Mouse (Mus musculus): ENCODE measurements at regions not wholly inside any gene's neighbourhood (a gene's known extent, or its start where the extent isn't known, plus 50 kb on each side); places are given as distances from the start of the nearest gene placed in this dataset.

GRCm38 (mm10) chr1:163561016-163561415, 157.5 kb upstream of the Gorab start:
- no peak overlapping the region for H3K4me3 ChIP-seq (ENCODE audit: insufficient read depth, low read length)

GRCm38 (mm10) chr1:163560276-163560943, 156.9 kb upstream of the Gorab start:
- peak overlapping the region; percentile 97 for H3K27ac ChIP-seq (ENCODE audit: insufficient read depth, low read length)
- TF ChIP-seq POLR2A (IDR thresholded peaks at IDR 0.05; ENCODE audit: low read depth, low read length) (no peak), CTCF (IDR thresholded peaks at IDR 0.05; ENCODE audit: borderline replicate concordance, insufficient read depth, low read length) (no peak)
- H3K4me1 ChIP-seq (ENCODE audit: control insufficient read depth, insufficient read depth, low read length): peaks cover 22% of the 10 kb centered on the region
- no peak overlapping the region for H3K4me3 ChIP-seq (ENCODE audit: insufficient read depth, low read length)

More at GRCm38 (mm10) chr1:163561016-163561415, 157.5 kb upstream of the Gorab start:
- peak overlapping the region; percentile 97 for H3K27ac ChIP-seq (ENCODE audit: insufficient read depth, low read length)
- H3K4me1 ChIP-seq (ENCODE audit: control insufficient read depth, insufficient read depth, low read length): peaks cover 21% of the 10 kb centered on the region
- TF ChIP-seq CTCF (IDR thresholded peaks at IDR 0.05; ENCODE audit: borderline replicate concordance, insufficient read depth, low read length) (no peak), POLR2A (IDR thresholded peaks at IDR 0.05; ENCODE audit: low read depth, low read length) (no peak)

- peak overlapping the region; percentile 55 for H3K27ac ChIP-seq (ENCODE audit: insufficient read depth, low read length)
- H3K4me1 ChIP-seq (ENCODE audit: control insufficient read depth, insufficient read depth, low read length): peaks cover 16% of the 10 kb centered on the region
- TF ChIP-seq CTCF (IDR thresholded peaks at IDR 0.05; ENCODE audit: borderline replicate concordance, insufficient read depth, low read length): no peak
- TF ChIP-seq POLR2A (IDR thresholded peaks at IDR 0.05; ENCODE audit: low read depth, low read length): no peak
- no peak overlapping the region for H3K4me3 ChIP-seq (ENCODE audit: insufficient read depth, low read length)
These were observed 154.4 kb upstream of the Gorab start for GRCm38 (mm10) chr1:163557875-163558274.

GRCm38 (mm10) chr1:163555185-163555584, 151.7 kb upstream of the Gorab start:
- H3K27ac ChIP-seq (ENCODE audit: insufficient read depth, low read length): 0 out of 2 replicates have a peak overlapping the region, but pooled peaks have one; percentile 1
- TF ChIP-seq POLR2A (IDR thresholded peaks at IDR 0.05; ENCODE audit: low read depth, low read length) (no peak), CTCF (IDR thresholded peaks at IDR 0.05; ENCODE audit: borderline replicate concordance, insufficient read depth, low read length) (no peak)
- no peak overlapping the region for H3K4me3 ChIP-seq (ENCODE audit: insufficient read depth, low read length)
- peaks cover 10% of the 10 kb centered on the region for H3K4me1 ChIP-seq (ENCODE audit: control insufficient read depth, insufficient read depth, low read length)

GRCm38 (mm10) chr1:163538776-163539492, 135.5 kb upstream of the Gorab start:
- no peak for TF ChIP-seq POLR2A (IDR thresholded peaks at IDR 0.05; ENCODE audit: low read depth, low read length)
- no peak for TF ChIP-seq CTCF (IDR thresholded peaks at IDR 0.05; ENCODE audit: borderline replicate concordance, insufficient read depth, low read length)
- Histone ChIP-seq H3K4me3 (ENCODE audit: insufficient read depth, low read length) (no peak overlapping the region), H3K4me1 (ENCODE audit: control insufficient read depth, insufficient read depth, low read length) (no peaks in the 10 kb centered on the region), H3K27ac (ENCODE audit: insufficient read depth, low read length) (no peak overlapping the region)

GRCm38 (mm10) chr1:163530563-163530962, 127.1 kb upstream of the Gorab start:
- Histone ChIP-seq H3K4me1 (ENCODE audit: control insufficient read depth, insufficient read depth, low read length) (no peaks in the 10 kb centered on the region), H3K4me3 (ENCODE audit: insufficient read depth, low read length) (no peak overlapping the region), H3K27ac (ENCODE audit: insufficient read depth, low read length) (no peak overlapping the region)
- TF ChIP-seq CTCF (IDR thresholded peaks at IDR 0.05; ENCODE audit: borderline replicate concordance, insufficient read depth, low read length) (no peak), POLR2A (IDR thresholded peaks at IDR 0.05; ENCODE audit: low read depth, low read length) (no peak)

- no peak overlapping the region for H3K4me3 ChIP-seq (ENCODE audit: insufficient read depth, low read length)
- no peak for TF ChIP-seq CTCF (IDR thresholded peaks at IDR 0.05; ENCODE audit: borderline replicate concordance, insufficient read depth, low read length)
- no peak for TF ChIP-seq POLR2A (IDR thresholded peaks at IDR 0.05; ENCODE audit: low read depth, low read length)
- H3K27ac ChIP-seq (ENCODE audit: insufficient read depth, low read length): 0 out of 2 replicates have a peak overlapping the region, but pooled peaks have one; percentile 64
- 0 out of 2 replicates have a peak, but pooled peaks cover 2% of the 10 kb centered on the region for H3K4me1 ChIP-seq (ENCODE audit: control insufficient read depth, insufficient read depth, low read length)
These were observed 114.5 kb upstream of the Gorab start for GRCm38 (mm10) chr1:163517966-163518365.

- Histone ChIP-seq H3K4me1 (ENCODE audit: control insufficient read depth, insufficient read depth, low read length) (0 out of 2 replicates have a peak, but pooled peaks cover 2% of the 10 kb centered on the region), H3K4me3 (ENCODE audit: insufficient read depth, low read length) (no peak overlapping the region), H3K27ac (ENCODE audit: insufficient read depth, low read length) (no peak overlapping the region)
- TF ChIP-seq POLR2A (IDR thresholded peaks at IDR 0.05; ENCODE audit: low read depth, low read length): no peak
- no peak for TF ChIP-seq CTCF (IDR thresholded peaks at IDR 0.05; ENCODE audit: borderline replicate concordance, insufficient read depth, low read length)
These were observed 109.4 kb upstream of the Gorab start for GRCm38 (mm10) chr1:163512847-163513246.

- TF ChIP-seq POLR2A (IDR thresholded peaks at IDR 0.05; ENCODE audit: low read depth, low read length): no peak
- peak overlapping the region; percentile 93; the same call in 1 of the 2 replicates for H3K27ac ChIP-seq (ENCODE audit: insufficient read depth, low read length)
These were observed 108.5 kb upstream of the Gorab start for GRCm38 (mm10) chr1:163512008-163512407.

GRCm38 (mm10) chr1:163505035-163505434, 101.6 kb upstream of the Gorab start:
- H3K4me3 ChIP-seq (ENCODE audit: insufficient read depth, low read length): no peak overlapping the region
- TF ChIP-seq POLR2A (IDR thresholded peaks at IDR 0.05; ENCODE audit: low read depth, low read length) (no peak), CTCF (IDR thresholded peaks at IDR 0.05; ENCODE audit: borderline replicate concordance, insufficient read depth, low read length) (no peak)
- no peak overlapping the region for H3K27ac ChIP-seq (ENCODE audit: insufficient read depth, low read length)
- H3K4me1 ChIP-seq (ENCODE audit: control insufficient read depth, insufficient read depth, low read length): peaks cover 7% of the 10 kb centered on the region

More at GRCm38 (mm10) chr1:163512008-163512407, 108.5 kb upstream of the Gorab start:
- H3K4me1 ChIP-seq (ENCODE audit: control insufficient read depth, insufficient read depth, low read length): 0 out of 2 replicates have a peak, but pooled peaks cover 2% of the 10 kb centered on the region
- H3K4me3 ChIP-seq (ENCODE audit: insufficient read depth, low read length): no peak overlapping the region
